Mouse (Mus musculus) lung, postnatal 14 days (tissue): ENCODE measurements around the gene Myf6.

Experiments
- DNase-seq: peaks from one replicate; pipeline ENCODE4 v3.0.0; 2021

Gene Myf6

GRCm38 (mm10) chr10:107494568-107494967 is at the start of gene Myf6:
TSS of gene Myf6 (minus strand) at chr10:107494737.
- DNase-seq = no peak

- no peak for DNase-seq
Observed at GRCm38 (mm10) chr10:107543026-107543425, 48.5 kb upstream of the Myf6 start.

- no peak for DNase-seq
Observed at GRCm38 (mm10) chr10:107528758-107529157, 34.2 kb upstream of the Myf6 start.

- no peak for DNase-seq
Observed at GRCm38 (mm10) chr10:107519216-107519615, 24.7 kb upstream of the Myf6 start.

- no peak for DNase-seq
Observed at GRCm38 (mm10) chr10:107516641-107517040, 22.1 kb upstream of the Myf6 start.

- no peak for DNase-seq
Observed at GRCm38 (mm10) chr10:107514735-107515134, 20.2 kb upstream of the Myf6 start.

- DNase-seq = no peak
Observed at GRCm38 (mm10) chr10:107506397-107506796, 11.9 kb upstream of the Myf6 start.

GRCm38 (mm10) chr10:107503430-107503829 is 8.9 kb upstream of the Myf6 start:
- DNase-seq = no peak

- DNase-seq = no peak
Observed at GRCm38 (mm10) chr10:107502193-107502592, 7.7 kb upstream of the Myf6 start.

- no peak for DNase-seq
Observed at GRCm38 (mm10) chr10:107499656-107500055, 5.1 kb upstream of the Myf6 start.

GRCm38 (mm10) chr10:107496402-107496801 is 1.9 kb upstream of the Myf6 start:
- no peak for DNase-seq

GRCm38 (mm10) chr10:107493580-107494474 is 710 bp downstream of the Myf6 start:
- no peak for DNase-seq

GRCm38 (mm10) chr10:107492867-107493579 is 1.5 kb downstream of the Myf6 start:
- no peak for DNase-seq

GRCm38 (mm10) chr10:107488654-107489315 is 5.8 kb downstream of the Myf6 start:
- DNase-seq = no peak

GRCm38 (mm10) chr10:107486770-107487169 is 7.8 kb downstream of the Myf6 start:
- no peak for DNase-seq

GRCm38 (mm10) chr10:107485870-107486269 is 8.7 kb downstream of the Myf6 start, which contains the start of gene Myf5:
TSS of gene Myf5 (minus strand) at chr10:107486134.
- no peak for DNase-seq

GRCm38 (mm10) chr10:107484050-107484449 is 10.5 kb downstream of the Myf6 start:
- no peak for DNase-seq

GRCm38 (mm10) chr10:107473497-107473896 is 21.0 kb downstream of the Myf6 start:
- DNase-seq = no peak

GRCm38 (mm10) chr10:107471712-107472111 is 22.8 kb downstream of the Myf6 start:
- DNase-seq = no peak

GRCm38 (mm10) chr10:107467819-107468218 is 26.7 kb downstream of the Myf6 start:
- no peak for DNase-seq

GRCm38 (mm10) chr10:107449496-107450330 is 44.8 kb downstream of the Myf6 start:
- no peak for DNase-seq
